Comparison of ENCODE assay signal across 34 mouse cellular contexts in the genomic region with DNA sequence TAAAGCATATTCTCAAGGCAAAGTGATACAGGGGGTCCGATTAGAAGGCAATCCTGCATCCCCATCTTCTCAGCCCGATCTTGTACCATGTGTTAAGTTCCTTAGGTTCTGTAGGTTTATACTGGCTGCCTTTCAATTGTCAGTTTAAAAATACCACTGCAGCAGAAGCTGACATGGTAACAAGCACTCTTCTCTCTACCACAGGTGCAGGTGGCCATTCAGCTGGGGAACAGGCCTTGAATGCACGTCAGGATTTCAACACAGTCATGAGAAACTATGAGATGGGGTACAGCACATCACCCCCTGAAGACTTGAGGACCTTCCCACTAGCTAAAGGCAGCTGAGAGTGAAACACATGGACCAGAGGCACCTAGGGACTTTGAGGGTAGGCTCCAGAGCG.
"Had no signal": no experiment of that assay in that cellular context is flagged by ENCODE, and none has a peak within 500 bp of the region (broad histone marks: within the 10 kb centered on the region; RNA-seq: fewer than 3 reads in every experiment).

No protein-coding gene starts in this region.

- H3K27me3 ChIP-seq: heart, embryonic 12.5 days; heart, embryonic 13.5 days; heart, embryonic 15.5 days; hindbrain, embryonic 12.5 days; hindbrain, embryonic 13.5 days; hindbrain, embryonic 15.5 days; intestine, embryonic 15.5 days; kidney, embryonic 15.5 days had no signal

- H3K4me1 ChIP-seq: heart, embryonic 12.5 days; heart, embryonic 13.5 days; heart, embryonic 15.5 days; hindbrain, embryonic 10.5 days; hindbrain, embryonic 12.5 days; hindbrain, embryonic 13.5 days; hindbrain, embryonic 15.5 days; intestine, embryonic 15.5 days; kidney, embryonic 15.5 days had no signal

- H3K9ac ChIP-seq: heart, embryonic 12.5 days; heart, embryonic 13.5 days; heart, embryonic 15.5 days; hindbrain, embryonic 12.5 days; hindbrain, embryonic 13.5 days; hindbrain, embryonic 14.5 days; hindbrain, embryonic 15.5 days; intestine, embryonic 15.5 days; kidney, embryonic 15.5 days had no signal

- DNase-seq: heart, postnatal 10 days; heart, postnatal 14 days; heart, postnatal 36 days; heart, postnatal 4 days; kidney, adult 11 months; kidney, adult 18-20 months; kidney, adult 2 months; kidney, adult 8-10 months; kidney, adult 9 months; kidney, postnatal 10 days; kidney, postnatal 14 days; kidney, postnatal 25 days; kidney, postnatal 36 days; kidney, postnatal 4 days; layer of hippocampus, adult 9-11 months; layer of hippocampus, postnatal 36 days had no signal

- H3K4me2 ChIP-seq: heart, embryonic 12.5 days; heart, embryonic 13.5 days; heart, embryonic 15.5 days; hindbrain, embryonic 12.5 days; hindbrain, embryonic 13.5 days; hindbrain, embryonic 14.5 days; hindbrain, embryonic 15.5 days; intestine, embryonic 15.5 days; kidney, embryonic 15.5 days had no signal

- H3K4me3 ChIP-seq: heart, embryonic 12.5 days; heart, embryonic 13.5 days; heart, embryonic 15.5 days; hindbrain, embryonic 10.5 days; hindbrain, embryonic 12.5 days; hindbrain, embryonic 13.5 days; hindbrain, embryonic 15.5 days; intestine, embryonic 15.5 days; kidney, embryonic 15.5 days; layer of hippocampus, adult 2 months; left cerebral cortex, adult 2 months had no signal

- H3K9me3 ChIP-seq: heart, embryonic 12.5 days; heart, embryonic 13.5 days; heart, embryonic 15.5 days; hindbrain, embryonic 10.5 days; hindbrain, embryonic 12.5 days; hindbrain, embryonic 13.5 days; hindbrain, embryonic 15.5 days; intestine, embryonic 15.5 days; kidney, embryonic 15.5 days had no signal

- H3K27ac ChIP-seq: heart, embryonic 13.5 days; heart, embryonic 15.5 days; hindbrain, embryonic 10.5 days; hindbrain, embryonic 12.5 days; hindbrain, embryonic 13.5 days; hindbrain, embryonic 14.5 days; hindbrain, embryonic 15.5 days; hindbrain, postnatal 0 days; intestine, embryonic 15.5 days; kidney, embryonic 15.5 days; kidney, postnatal 0 days; layer of hippocampus, adult 2 months; left cerebral cortex, adult 2 months had no signal

- ATAC-seq: hindbrain, embryonic 16.5 days; hindbrain, postnatal 0 days; inflammation-experienced regulatory T-cells, adult 6 months; intestine, embryonic 15.5 days; intestine, embryonic 16.5 days; intestine, postnatal 0 days had no signal
